Mouse (Mus musculus): ENCODE measurements around the gene Pate2.

Gene Pate2

GRCm38 (mm10) chr9:35569571-35570534 lies at the start of gene Pate2, which contains the start of gene Hyls1:
Gene Pate2, plus strand, starts transcription at chr9:35570284.
Gene Hyls1, minus strand, starts transcription at chr9:35570398.
- DNase-seq, result peak; percentile 96

GRCm38 (mm10) chr9:35520631-35521348 lies 49.3 kb upstream of the Pate2 start:
- no peak for DNase-seq

GRCm38 (mm10) chr9:35522241-35522640 lies 47.8 kb upstream of the Pate2 start:
- no peak for DNase-seq

- DNase-seq, result no peak
Observed at GRCm38 (mm10) chr9:35522821-35523515, 47.1 kb upstream of the Pate2 start.

- no peak for DNase-seq
Observed at GRCm38 (mm10) chr9:35523541-35523940, 46.5 kb upstream of the Pate2 start.

GRCm38 (mm10) chr9:35523941-35524411 lies 46.1 kb upstream of the Pate2 start:
- DNase-seq, result peak; percentile 78

- no peak for DNase-seq
Observed at GRCm38 (mm10) chr9:35529141-35529540, 40.9 kb upstream of the Pate2 start.

- DNase-seq, result no peak
Observed at GRCm38 (mm10) chr9:35529796-35530195, 40.3 kb upstream of the Pate2 start.

GRCm38 (mm10) chr9:35533266-35533665 lies 36.8 kb upstream of the Pate2 start:
- DNase-seq, result no peak

- DNase-seq, result peak; percentile 38
Observed at GRCm38 (mm10) chr9:35535110-35535509, 35.0 kb upstream of the Pate2 start.

GRCm38 (mm10) chr9:35535876-35536275 lies 34.2 kb upstream of the Pate2 start:
- DNase-seq, result no peak

- no peak for DNase-seq
Observed at GRCm38 (mm10) chr9:35539001-35539750, 30.9 kb upstream of the Pate2 start.

GRCm38 (mm10) chr9:35541024-35541423 lies 29.1 kb upstream of the Pate2 start:
- DNase-seq, result no peak

- DNase-seq, result peak; percentile 77
Observed at GRCm38 (mm10) chr9:35541488-35541887, 28.6 kb upstream of the Pate2 start.

GRCm38 (mm10) chr9:35541941-35542340 lies 28.1 kb upstream of the Pate2 start:
- no peak for DNase-seq

- DNase-seq, result no peak
Observed at GRCm38 (mm10) chr9:35543099-35543860, 26.8 kb upstream of the Pate2 start.

- peak; percentile 24 for DNase-seq
Observed at GRCm38 (mm10) chr9:35544666-35545065, 25.4 kb upstream of the Pate2 start.

- no peak for DNase-seq
Observed at GRCm38 (mm10) chr9:35545704-35546103, 24.4 kb upstream of the Pate2 start.

- no peak for DNase-seq
Observed at GRCm38 (mm10) chr9:35546745-35547144, 23.3 kb upstream of the Pate2 start.

- DNase-seq, result no peak
Observed at GRCm38 (mm10) chr9:35548455-35548854, 21.6 kb upstream of the Pate2 start.

- DNase-seq, result no peak
Observed at GRCm38 (mm10) chr9:35556494-35557102, 13.5 kb upstream of the Pate2 start.
